Mouse (Mus musculus): ENCODE results near the gene Mcoln1. TPM values are rescaled to one million over a fixed set of nuclear protein-coding genes. Genes with fewer than 3 reads are reported as not detected.

Gene Mcoln1
- polyA plus RNA-seq, 1 experiment = 239 TPM

DNA sequence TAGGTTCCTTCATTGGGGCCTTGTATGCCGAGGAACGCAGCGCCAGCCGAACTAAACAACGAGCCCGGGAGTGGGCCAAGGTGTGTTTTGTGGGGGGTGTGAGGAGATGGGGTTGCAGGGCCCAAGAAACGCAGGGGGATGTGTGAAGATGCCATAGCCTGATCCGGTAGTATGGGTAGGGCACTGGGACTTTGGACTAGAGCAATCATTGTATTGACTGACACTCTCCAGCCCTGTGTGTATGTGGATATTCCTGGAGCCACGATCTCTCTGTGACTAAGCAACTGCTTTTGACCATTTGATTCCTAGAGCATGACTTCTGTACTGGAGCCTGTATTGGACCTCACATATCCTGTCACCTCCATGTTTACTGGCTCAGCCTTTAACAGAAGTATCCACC is 36.7 kb downstream of the Mcoln1 start:
- WGBS = 93% methylated on average over 9 of the region's 9 CpGs
- Histone ChIP-seq H3K4me3 (ENCODE audit: insufficient read depth, low read depth, low read length) (no peak overlapping the region), H3K36me3 (ENCODE audit: control insufficient read depth, insufficient read depth, low read length) (peaks cover 3% of the 10 kb centered on the region)

DNA sequence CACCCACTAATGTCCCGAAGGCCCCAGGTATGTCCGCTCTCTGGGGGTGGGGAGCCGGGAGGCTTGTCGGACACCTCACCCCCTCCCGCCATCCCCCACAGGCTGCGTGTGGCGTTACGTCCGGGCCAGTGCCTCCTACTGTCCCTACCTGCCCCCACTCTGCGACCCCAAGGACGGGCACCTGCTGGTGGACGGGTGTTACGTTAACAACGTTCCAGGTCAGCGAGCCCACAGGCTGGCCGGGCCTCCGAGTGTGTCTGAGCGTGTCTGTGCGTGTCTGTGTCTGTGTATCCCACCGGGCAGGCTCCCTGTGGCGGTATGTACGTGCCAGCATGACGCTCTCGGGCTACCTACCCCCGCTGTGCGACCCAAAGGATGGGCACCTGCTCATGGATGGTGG is 37.4 kb downstream of the Mcoln1 start:
- H3K4me1 ChIP-seq (ENCODE audit: control insufficient read depth, insufficient read depth, low read length) = no peaks in the 10 kb centered on the region
- no peak for DNase-seq
- H3K4me3 ChIP-seq (ENCODE audit: insufficient read depth, low read depth, low read length) = no peak overlapping the region
- H3K27me3 ChIP-seq (replicated peaks; ENCODE audit: control insufficient read depth, insufficient read depth, low read length) = no peaks in the 10 kb centered on the region
- no peak overlapping the region for H3K27ac ChIP-seq (ENCODE audit: insufficient read depth, low read depth, low read length)
- WGBS = 78% methylated on average over 26 of the region's 26 CpGs
- no peak for TF ChIP-seq POLR2A (IDR thresholded peaks at IDR 0.05; ENCODE audit: low read depth, low read length)
- no peak for TF ChIP-seq CTCF (conservative IDR thresholded peaks at IDR 0.05; ENCODE audit: insufficient read depth, insufficient read length, low read depth, low read length)
- H3K36me3 ChIP-seq (ENCODE audit: control insufficient read depth, insufficient read depth, low read length) = peaks cover 3% of the 10 kb centered on the region

More for the DNA sequence above, 36.7 kb downstream of the Mcoln1 start:
- Histone ChIP-seq H3K27me3 (replicated peaks; ENCODE audit: control insufficient read depth, insufficient read depth, low read length) (no peaks in the 10 kb centered on the region), H3K27ac (ENCODE audit: insufficient read depth, low read depth, low read length) (no peak overlapping the region), H3K4me1 (ENCODE audit: control insufficient read depth, insufficient read depth, low read length) (no peaks in the 10 kb centered on the region)
- TF ChIP-seq POLR2A (IDR thresholded peaks at IDR 0.05; ENCODE audit: low read depth, low read length) = no peak
- TF ChIP-seq CTCF (conservative IDR thresholded peaks at IDR 0.05; ENCODE audit: insufficient read depth, insufficient read length, low read depth, low read length) = no peak
- DNase-seq = no peak

- Histone ChIP-seq H3K36me3 (ENCODE audit: control insufficient read depth, insufficient read depth, low read length) (peaks cover 3% of the 10 kb centered on the region), H3K27ac (ENCODE audit: insufficient read depth, low read depth, low read length) (no peak overlapping the region), H3K4me3 (ENCODE audit: insufficient read depth, low read depth, low read length) (no peak overlapping the region), H3K4me1 (ENCODE audit: control insufficient read depth, insufficient read depth, low read length) (no peaks in the 10 kb centered on the region), H3K27me3 (replicated peaks; ENCODE audit: control insufficient read depth, insufficient read depth, low read length) (no peaks in the 10 kb centered on the region)
- no peak for TF ChIP-seq POLR2A (IDR thresholded peaks at IDR 0.05; ENCODE audit: low read depth, low read length)
- TF ChIP-seq CTCF (conservative IDR thresholded peaks at IDR 0.05; ENCODE audit: insufficient read depth, insufficient read length, low read depth, low read length) = no peak
- no peak for DNase-seq
- WGBS = 83% methylated on average over 7 of the region's 7 CpGs
Measured at GRCm38 (mm10) chr8:3539146-3539545, 38.9 kb downstream of the Mcoln1 start.

DNA sequence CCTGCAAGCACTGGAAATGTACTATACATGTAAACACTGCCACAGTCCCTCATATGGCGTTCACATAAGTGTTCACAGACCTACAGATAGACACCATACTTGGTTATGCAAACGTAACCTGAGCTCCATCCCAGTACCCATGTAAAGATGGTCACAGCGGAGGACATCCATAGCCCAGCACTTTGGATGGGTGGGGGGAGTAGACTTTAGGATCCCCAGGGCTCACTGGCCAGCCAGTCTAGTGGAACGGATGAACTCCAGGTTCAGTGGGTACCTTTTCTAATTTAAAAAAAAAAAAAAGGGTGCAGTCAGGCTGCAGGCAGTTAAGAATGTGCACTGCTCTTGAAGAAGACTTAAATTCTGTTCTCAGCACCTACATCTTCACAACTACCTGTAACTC is 39.8 kb downstream of the Mcoln1 start:
- Histone ChIP-seq H3K4me1 (ENCODE audit: control insufficient read depth, insufficient read depth, low read length) (no peaks in the 10 kb centered on the region), H3K27ac (ENCODE audit: insufficient read depth, low read depth, low read length) (no peak overlapping the region), H3K4me3 (ENCODE audit: insufficient read depth, low read depth, low read length) (no peak overlapping the region), H3K36me3 (ENCODE audit: control insufficient read depth, insufficient read depth, low read length) (peaks cover 3% of the 10 kb centered on the region), H3K27me3 (replicated peaks; ENCODE audit: control insufficient read depth, insufficient read depth, low read length) (no peaks in the 10 kb centered on the region)
- TF ChIP-seq CTCF (conservative IDR thresholded peaks at IDR 0.05; ENCODE audit: insufficient read depth, insufficient read length, low read depth, low read length) (no peak), POLR2A (IDR thresholded peaks at IDR 0.05; ENCODE audit: low read depth, low read length) (no peak)
- 91% methylated on average over 4 of the region's 4 CpGs for WGBS
- no peak for DNase-seq

DNA sequence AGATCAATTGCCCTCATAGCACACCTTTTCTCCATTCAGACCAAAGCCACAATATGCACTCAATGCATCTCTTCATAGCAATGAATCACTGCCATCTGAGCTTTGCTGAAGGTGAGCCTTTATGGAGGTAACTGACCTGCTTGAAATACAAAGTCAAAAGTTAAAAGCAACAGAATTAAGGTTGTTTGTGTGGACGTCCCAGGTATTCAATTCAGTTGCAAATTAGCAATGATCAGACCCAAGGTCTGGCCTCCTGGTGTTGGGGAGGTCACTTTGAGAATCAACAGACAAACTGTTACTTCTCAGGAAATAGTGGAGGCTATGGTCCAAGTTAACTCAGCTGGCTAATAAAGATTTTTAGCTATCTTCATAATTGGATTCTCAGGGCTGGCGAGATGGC is 46.3 kb downstream of the Mcoln1 start:
- WGBS = 96% methylated on average over 2 of the region's 2 CpGs
- TF ChIP-seq CTCF (conservative IDR thresholded peaks at IDR 0.05; ENCODE audit: insufficient read depth, insufficient read length, low read depth, low read length) (no peak), POLR2A (IDR thresholded peaks at IDR 0.05; ENCODE audit: low read depth, low read length) (no peak)
- no peak overlapping the region for H3K27ac ChIP-seq (ENCODE audit: insufficient read depth, low read depth, low read length)
- no peak for DNase-seq
- H3K27me3 ChIP-seq (replicated peaks; ENCODE audit: control insufficient read depth, insufficient read depth, low read length) = no peaks in the 10 kb centered on the region
- H3K36me3 ChIP-seq (ENCODE audit: control insufficient read depth, insufficient read depth, low read length) = no peaks in the 10 kb centered on the region
- no peak overlapping the region for H3K4me3 ChIP-seq (ENCODE audit: insufficient read depth, low read depth, low read length)
- no peaks in the 10 kb centered on the region for H3K4me1 ChIP-seq (ENCODE audit: control insufficient read depth, insufficient read depth, low read length)

DNA sequence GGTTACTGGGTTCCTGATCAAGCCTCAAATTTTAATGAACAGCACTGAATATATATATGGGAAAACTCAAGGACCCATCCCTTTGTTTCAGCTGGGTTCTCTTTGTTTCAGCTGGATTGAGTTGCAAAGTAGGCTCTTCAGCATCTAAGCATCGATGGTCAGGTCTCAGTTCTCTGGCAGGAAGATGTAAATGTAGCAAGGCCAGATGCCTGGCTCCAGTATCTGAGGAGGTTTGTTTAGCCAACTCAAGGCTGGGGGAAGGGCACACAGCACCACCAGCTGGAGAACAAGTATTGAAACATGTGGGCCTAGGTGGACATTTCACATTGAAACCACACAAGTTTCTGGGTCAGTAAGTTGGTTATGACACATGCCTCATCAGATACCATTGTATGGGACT is 52.0 kb downstream of the Mcoln1 start:
- 88% methylated on average over 1 of the region's 1 CpGs for WGBS
- DNase-seq = no peak
- Histone ChIP-seq H3K36me3 (ENCODE audit: control insufficient read depth, insufficient read depth, low read length) (no peaks in the 10 kb centered on the region), H3K4me1 (ENCODE audit: control insufficient read depth, insufficient read depth, low read length) (no peaks in the 10 kb centered on the region), H3K27me3 (replicated peaks; ENCODE audit: control insufficient read depth, insufficient read depth, low read length) (no peaks in the 10 kb centered on the region), H3K4me3 (ENCODE audit: insufficient read depth, low read depth, low read length) (no peak overlapping the region), H3K27ac (ENCODE audit: insufficient read depth, low read depth, low read length) (no peak overlapping the region)
- TF ChIP-seq POLR2A (IDR thresholded peaks at IDR 0.05; ENCODE audit: low read depth, low read length) (no peak), CTCF (conservative IDR thresholded peaks at IDR 0.05; ENCODE audit: insufficient read depth, insufficient read length, low read depth, low read length) (no peak)

DNA sequence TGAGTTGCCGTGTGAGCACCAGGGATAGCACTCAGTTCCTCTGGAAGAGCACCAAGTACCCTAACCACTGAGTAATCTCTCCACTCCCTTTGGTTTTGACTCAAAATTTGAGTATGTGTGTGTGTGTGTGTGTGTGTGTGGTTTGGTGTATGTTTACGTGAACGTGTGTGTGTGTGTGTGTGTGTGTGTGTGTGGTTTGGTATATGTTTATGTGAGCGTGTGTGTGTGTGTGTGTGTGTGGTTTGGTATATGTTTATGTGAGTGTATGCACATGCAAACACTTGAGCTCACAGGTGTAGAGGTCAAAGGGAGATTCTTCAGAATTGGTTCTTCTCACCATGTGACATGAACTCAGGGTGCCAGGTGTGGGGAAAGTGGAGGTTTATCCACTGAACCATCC is 55.9 kb downstream of the Mcoln1 start:
- WGBS = 61% methylated on average over 4 of the region's 4 CpGs
- no peak for DNase-seq
- no peak overlapping the region for H3K4me3 ChIP-seq (ENCODE audit: insufficient read depth, low read depth, low read length)
- H3K36me3 ChIP-seq (ENCODE audit: control insufficient read depth, insufficient read depth, low read length) = no peaks in the 10 kb centered on the region
- TF ChIP-seq POLR2A (IDR thresholded peaks at IDR 0.05; ENCODE audit: low read depth, low read length) = no peak
- TF ChIP-seq CTCF (conservative IDR thresholded peaks at IDR 0.05; ENCODE audit: insufficient read depth, insufficient read length, low read depth, low read length) = no peak
- no peak overlapping the region for H3K27ac ChIP-seq (ENCODE audit: insufficient read depth, low read depth, low read length)
- no peaks in the 10 kb centered on the region for H3K4me1 ChIP-seq (ENCODE audit: control insufficient read depth, insufficient read depth, low read length)
- no peaks in the 10 kb centered on the region; the same call in 1 of the 2 replicates for H3K27me3 ChIP-seq (replicated peaks; ENCODE audit: control insufficient read depth, insufficient read depth, low read length)

Other genes with a start within 250 kb of the Mcoln1 start
- gene Insr, start 220.8 kb upstream of the Mcoln1 start, polyA plus RNA-seq (2012; rRNA removed) = 26.8 and 33.7 TPM in 2 replicates
- gene A430078G23Rik, start 147.0 kb upstream of the Mcoln1 start, polyA plus RNA-seq (2012; rRNA removed) = 0.12 and 1.1 TPM in 2 replicates
- 37.9 and 38.9 TPM in 2 replicates for gene Arhgef18, start 107.5 kb upstream of the Mcoln1 start, polyA plus RNA-seq (2012; rRNA removed)
- gene Pex11g, start 32.8 kb upstream of the Mcoln1 start, polyA plus RNA-seq (2012; rRNA removed) = 15.1 and 15.5 TPM in 2 replicates
- gene Tex45, start 29.6 kb upstream of the Mcoln1 start, polyA plus RNA-seq (2012; rRNA removed) = 0.05 and 0.11 TPM in 2 replicates
- 43.2 and 58.6 TPM in 2 replicates for gene Zfp358, start 7.3 kb upstream of the Mcoln1 start, polyA plus RNA-seq (2012; rRNA removed)
- 53.3 and 70.7 TPM in 2 replicates for gene Pnpla6, start 14.9 kb downstream of the Mcoln1 start, polyA plus RNA-seq (2012; rRNA removed)
- gene C330021F23Rik, start 67.5 kb downstream of the Mcoln1 start, polyA plus RNA-seq (2012; rRNA removed) = 6.4 and 7.3 TPM in 2 replicates
- 44.1 and 47.6 TPM in 2 replicates for gene Camsap3, start 86.8 kb downstream of the Mcoln1 start, polyA plus RNA-seq (2012; rRNA removed)
- gene Xab2, start 120.9 kb downstream of the Mcoln1 start, polyA plus RNA-seq (2012; rRNA removed) = 44.8 and 46.2 TPM in 2 replicates
- 15.6 and 27.2 TPM in 2 replicates for gene Pet100, start 121.1 kb downstream of the Mcoln1 start, polyA plus RNA-seq (2012; rRNA removed)
- gene Pcp2, start 125.1 kb downstream of the Mcoln1 start, polyA plus RNA-seq (2012; rRNA removed) = not detected in 2 replicates
- 169 and 173 TPM in 2 replicates for gene Stxbp2, start 130.5 kb downstream of the Mcoln1 start, polyA plus RNA-seq (2012; rRNA removed)
- 47.2 and 76.9 TPM in 2 replicates for gene Retn, start 155.3 kb downstream of the Mcoln1 start, polyA plus RNA-seq (2012; rRNA removed)
- gene Mcemp1, start 165.3 kb downstream of the Mcoln1 start, polyA plus RNA-seq (2012; rRNA removed) = 0.10 and 0.53 TPM in 2 replicates
- gene Fcor, start 171.9 kb downstream of the Mcoln1 start, polyA plus RNA-seq (2012; rRNA removed) = 15.1 and 15.5 TPM in 2 replicates
- 30.5 and 30.8 TPM in 2 replicates for gene Trappc5, start 175.8 kb downstream of the Mcoln1 start, polyA plus RNA-seq (2012; rRNA removed)
- gene Fcer2a, start 193.7 kb downstream of the Mcoln1 start, polyA plus RNA-seq (2012; rRNA removed) = 0.31 and 4.5 TPM in 2 replicates
- gene Clec4g, start 220.2 kb downstream of the Mcoln1 start, polyA plus RNA-seq (2012; rRNA removed) = 0.50 TPM in 1 of 2 replicates, not detected in the other
- gene Cd209a, start 248.5 kb downstream of the Mcoln1 start, polyA plus RNA-seq (2012; rRNA removed) = 0.79 and 1.1 TPM in 2 replicates